Mouse (Mus musculus) adipocyte (in vitro differentiated cells): ENCODE data around the gene Zfp536.
"Not testable (repeated sequence)": the region's sequence is repeated elsewhere in the genome, so short reads cannot be mapped to it uniquely, and the experiment has no call there.

Source experiments
- DNase-seq: peaks from one replicate; pipeline ENCODE4 v3.0.0-alpha.2; 2016; ENCODE audit warnings: low spot score

Zfp536 gene

DNA sequence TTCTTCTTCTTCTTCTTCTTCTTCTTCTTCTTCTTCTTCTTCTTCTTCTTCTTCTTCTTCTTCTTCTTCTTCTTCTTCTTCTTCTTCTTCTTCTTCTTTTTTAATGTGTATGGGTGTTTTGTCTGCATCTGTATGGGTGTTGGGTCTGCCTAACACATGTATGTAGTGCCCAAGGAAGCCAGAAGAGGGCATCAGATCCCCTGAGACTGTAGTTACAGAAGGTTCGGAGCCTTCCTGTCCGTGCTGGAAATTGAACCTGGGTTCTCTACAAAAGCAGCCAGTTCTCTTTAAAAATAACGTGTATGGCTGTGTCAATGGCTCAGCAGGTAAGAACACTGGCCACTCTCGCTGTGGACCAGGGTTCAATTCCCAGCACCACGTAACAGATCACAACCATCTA is 167.0 kb downstream of the Zfp536 start:
- no peak for DNase-seq

DNA sequence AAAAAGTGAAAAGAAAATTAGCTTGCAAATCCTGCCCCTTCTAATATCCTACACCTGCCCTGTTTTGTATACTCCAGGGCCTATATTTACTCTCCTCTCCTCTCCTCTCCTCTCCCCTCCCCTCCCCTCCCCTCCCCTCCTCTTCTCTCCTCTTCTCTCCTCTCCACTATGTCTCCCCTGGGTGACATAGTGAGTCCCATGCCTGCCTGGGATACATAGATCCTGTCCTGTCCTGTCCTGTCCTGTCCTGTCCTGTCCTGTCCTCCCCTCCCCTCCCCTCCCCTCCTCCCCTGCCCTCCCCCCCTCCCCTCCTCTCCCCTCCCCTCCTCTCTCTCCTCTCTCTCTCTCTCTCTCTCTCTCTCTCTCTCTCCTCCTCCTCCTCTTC is 169.9 kb downstream of the Zfp536 start:
- DNase-seq = not testable (repeated sequence)

DNA sequence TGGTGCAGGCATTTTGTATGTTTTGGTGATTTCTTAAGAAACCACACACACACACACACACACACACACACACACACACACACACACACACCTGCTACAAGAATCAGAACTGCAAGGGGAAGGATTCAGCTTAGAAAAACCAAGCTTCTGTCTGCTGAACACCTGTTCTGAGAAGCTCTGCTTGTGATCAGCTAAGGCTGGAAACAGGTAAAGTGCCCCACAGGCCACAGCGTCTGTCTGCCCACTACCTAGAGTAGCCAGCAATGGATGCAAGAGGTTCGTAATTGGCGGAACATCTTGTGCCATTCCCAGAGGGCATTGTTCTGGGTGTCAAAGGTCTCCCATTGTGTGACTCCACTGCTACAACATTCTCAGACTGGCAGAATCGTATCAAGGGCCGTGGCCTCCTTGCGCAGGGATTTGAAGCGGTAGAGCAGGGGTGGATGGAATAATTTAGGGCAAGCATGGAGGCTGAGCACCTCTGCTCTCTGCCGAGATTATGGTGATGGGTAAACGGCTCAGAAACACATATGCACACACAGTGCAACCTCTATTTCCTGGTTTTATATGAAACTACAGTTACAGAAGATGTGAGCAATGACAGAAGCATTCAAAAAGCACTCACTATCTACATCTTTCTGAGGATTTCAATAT is 170.4 kb downstream of the Zfp536 start:
- no peak for DNase-seq

DNA sequence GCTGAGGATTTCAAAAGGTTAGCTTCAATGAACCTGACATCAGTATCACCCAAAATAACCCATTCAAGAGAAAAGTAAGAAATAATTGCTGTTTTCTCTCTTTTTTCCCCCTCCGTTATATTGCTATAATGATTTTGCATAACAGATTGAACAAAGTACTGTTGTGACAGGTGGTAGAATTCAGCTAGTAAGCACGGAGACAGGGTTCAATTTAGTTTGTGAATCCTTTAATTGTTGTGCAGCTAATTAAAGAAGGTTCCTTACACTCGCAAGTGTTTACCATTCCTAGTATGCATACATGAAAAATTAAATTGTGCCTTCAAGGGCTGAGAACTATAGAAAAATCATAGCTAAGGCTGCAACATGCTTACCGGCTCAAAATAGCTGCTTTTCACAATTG is 173.1 kb downstream of the Zfp536 start:
- DNase-seq = no peak

DNA sequence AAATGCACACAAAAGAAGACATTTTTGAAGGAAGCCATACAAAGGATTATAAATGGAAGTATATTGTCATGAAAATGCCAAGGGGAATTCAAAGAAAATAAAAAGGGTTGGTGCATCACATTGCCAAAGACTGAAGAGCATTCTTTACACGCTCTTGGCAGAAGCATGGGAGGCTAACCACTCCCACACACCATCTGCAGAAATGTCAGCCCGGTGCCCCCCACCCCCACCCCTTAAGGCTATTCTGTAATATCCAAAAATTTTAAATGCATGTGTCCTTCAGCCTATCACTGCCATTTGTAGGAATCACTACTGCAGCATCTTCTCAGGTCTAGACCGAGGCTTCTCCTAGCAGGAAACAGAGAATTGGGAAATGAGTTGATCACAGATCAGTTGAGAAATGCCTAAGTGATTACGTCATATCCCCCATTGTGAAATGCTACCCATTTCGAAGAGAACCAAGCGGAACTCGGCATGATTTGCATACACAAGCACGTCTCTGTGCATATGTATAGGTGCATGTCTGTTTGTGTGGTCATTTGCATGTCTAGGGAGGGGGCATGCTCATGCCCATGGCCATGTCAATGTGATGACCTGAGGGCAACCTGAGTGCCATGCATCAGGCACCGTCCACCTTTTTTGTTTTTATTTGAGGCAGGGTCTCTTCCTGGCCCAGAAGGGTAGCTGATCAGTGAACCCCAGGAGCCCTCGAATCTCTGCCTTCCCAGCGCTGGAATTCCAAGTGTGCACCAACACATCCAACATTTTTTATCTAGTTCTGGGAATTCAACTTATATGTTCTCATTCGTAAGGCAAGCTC is 179.0 kb downstream of the Zfp536 start:
- DNase-seq = no peak

DNA sequence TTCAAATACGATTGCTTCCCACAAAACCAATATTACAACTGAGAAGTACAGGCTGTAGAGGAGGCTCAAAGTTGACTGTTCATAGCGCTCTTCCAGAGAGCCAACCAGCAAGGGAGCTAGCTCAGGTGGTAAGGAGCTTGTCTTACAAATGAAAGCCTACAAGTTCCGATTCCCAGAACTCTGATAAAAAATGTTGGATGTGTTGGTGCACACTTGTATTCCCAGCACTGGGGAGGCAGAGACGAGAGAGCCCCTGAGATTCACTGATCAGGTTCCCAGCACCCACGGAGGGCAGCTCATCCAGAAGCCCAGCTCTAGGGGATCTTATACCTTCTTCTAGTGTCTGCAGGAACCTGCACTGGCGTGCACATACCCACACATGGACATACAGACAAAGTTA is 179.9 kb downstream of the Zfp536 start:
- no peak for DNase-seq

DNA sequence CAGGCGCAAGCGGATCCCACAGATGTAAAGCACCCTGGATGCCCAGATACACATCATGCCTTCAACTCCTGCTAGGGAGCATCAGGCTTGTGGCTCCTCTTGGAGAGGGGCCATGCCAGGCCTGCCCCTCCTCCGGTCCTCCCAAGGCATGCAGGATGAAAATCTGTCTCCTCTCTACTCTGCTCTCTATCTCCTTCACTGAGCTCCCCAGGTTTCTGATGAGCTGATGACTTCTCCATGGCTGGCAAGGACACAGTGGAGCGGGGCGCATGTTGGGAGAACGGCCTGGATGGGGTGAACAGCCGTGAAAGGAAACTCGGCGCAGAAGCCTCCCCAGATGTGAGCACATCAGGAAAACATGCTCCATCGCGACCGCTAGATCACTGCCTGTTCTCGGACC is 186.7 kb downstream of the Zfp536 start:
- DNase-seq = no peak

DNA sequence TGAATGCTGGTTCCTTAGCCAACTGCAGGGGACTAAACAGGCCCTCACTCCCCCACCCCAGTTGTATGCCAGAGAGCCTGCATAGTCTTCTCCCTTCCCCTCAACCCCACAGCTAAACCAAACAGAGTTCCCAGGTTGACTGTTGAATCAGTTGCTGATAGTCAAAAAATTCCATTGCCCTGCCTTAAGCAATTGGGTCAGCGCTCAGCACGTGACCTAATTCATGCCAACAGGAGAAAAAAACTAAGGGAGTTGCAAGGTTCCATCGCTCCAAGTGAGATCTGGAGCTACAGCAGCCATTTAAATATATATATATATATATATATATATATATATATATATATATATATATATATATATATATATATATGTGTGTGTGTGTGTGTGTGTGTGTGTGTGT is 192.2 kb downstream of the Zfp536 start:
- DNase-seq = no peak

DNA sequence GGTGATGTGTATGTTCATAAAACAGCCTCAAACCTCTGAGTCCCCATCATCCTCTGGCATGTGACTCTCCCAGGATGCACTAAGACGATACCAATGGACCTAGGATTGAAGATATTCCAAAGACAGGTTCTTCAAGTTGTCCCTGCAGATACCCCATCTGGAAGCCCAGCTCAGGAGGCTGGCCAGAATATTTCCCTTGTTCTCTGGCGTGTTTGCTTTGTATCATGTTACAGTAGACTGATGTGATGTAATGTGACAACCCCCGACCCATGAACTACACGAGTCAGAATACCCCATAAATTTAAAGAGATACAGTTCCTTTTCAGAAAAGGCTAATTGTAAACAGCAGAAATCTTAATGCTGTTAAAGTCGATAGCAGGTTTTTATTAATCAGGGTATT is 192.9 kb downstream of the Zfp536 start:
- DNase-seq = no peak

DNA sequence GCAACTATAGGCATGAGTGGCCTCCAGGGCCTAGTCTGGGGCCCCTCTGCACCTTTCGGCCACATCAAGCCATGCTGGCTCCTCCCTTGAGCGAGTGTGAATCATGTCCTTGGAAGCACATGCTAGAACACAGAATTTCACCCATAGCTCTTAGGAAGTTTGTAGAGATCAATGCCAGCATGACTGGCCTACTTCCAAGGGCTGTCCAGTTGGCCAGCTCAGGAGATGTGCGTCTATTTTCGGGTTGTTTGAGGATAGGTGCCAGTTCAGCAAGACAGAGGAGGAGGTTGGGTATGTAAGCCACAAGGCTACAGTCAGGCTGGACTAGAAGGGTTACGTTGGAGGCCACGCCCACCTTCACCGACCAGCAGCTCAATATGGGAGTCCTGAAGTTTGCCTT is 201.4 kb downstream of the Zfp536 start:
- DNase-seq = no peak

DNA sequence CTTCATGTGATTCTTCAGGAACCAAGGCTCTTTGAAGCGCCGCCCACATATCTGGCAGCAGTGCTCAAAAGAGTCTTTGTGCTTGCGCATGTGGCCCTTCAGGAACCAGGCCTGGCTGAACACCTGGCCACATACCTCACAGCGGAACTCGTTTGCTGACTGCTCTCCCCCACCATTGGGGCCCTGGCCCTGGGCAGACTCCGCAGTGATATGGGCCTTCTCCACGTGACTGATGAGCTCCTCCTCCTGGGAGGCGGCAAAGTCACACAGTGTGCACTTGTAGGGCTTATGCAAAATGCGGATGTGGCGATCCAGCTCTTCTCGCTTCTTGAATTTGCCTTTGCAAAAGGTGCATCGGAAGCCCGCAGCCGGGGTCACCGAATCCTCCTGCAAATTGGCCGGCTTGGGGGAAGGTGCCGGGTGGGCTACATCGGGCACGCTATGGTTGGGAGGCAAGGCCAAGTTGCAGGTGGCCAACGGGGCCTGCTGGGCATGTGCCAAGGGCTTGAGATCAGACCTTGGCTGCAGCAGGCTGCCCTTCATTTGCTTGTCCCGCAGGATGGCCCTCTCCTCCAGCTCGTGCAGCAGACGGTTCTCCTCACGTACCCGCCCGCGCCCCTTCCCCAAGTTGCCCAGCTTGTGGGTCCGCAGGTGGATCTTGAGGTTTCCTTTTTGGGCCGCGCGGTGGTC is 204.5 kb downstream of the Zfp536 start:
- no peak for DNase-seq

DNA sequence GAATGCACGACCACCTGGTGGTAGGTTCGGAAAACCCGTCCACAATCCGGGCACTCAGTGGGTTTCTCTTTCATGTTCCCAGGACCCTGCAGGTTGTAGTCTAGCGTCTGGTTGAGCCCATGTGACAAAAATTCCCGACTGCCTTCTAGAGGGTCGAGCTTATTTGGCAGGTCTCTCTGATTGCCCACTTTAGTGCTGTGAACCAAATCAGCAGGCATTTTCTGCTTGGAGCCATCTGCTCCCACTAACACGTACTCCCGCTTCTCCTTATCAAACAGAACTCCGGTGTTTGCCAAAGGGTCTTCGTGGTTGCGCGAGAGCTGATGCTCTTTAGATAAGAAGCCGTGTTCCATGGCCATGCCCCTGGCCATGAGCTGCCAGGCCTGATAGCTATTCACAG is 205.4 kb downstream of the Zfp536 start:
- no peak for DNase-seq

DNA sequence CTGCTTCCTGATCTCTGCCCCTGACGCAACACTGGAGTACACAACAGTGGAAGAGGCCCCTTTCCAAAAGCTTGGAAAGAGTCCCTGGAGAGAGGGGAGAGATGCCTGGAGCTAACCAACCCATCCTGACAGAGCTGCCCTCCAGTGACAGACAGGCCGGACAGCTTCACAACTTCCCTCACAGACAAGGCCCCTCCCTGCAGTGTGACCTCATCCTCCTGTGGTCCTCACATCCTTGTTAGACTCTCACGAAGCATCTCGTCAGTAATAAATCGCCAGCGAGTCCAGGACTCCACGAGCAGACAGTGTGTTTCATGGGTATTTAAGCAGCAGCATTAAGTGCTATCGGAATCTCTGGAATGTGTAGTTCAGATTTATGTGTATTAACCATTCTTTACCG is 207.4 kb downstream of the Zfp536 start:
- DNase-seq = no peak

DNA sequence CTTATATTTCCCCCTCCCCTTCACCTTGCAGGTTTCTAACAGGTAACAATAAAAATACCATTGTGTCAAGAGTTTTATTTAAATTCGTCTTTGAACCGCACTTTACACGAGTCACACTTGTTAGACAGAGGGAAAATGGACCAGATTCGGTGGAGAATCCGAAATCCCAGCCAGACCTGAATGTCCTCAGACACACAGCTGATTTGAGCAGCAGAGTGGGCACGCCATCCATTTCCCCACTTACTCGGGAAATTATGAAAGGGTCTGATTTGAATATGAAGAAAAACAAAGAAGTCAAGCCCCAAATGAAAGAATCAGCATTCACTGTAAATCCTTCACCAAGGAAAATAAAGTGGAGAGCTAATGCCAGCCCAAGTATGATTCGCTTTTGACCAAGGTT is 208.1 kb downstream of the Zfp536 start:
- DNase-seq = no peak

DNA sequence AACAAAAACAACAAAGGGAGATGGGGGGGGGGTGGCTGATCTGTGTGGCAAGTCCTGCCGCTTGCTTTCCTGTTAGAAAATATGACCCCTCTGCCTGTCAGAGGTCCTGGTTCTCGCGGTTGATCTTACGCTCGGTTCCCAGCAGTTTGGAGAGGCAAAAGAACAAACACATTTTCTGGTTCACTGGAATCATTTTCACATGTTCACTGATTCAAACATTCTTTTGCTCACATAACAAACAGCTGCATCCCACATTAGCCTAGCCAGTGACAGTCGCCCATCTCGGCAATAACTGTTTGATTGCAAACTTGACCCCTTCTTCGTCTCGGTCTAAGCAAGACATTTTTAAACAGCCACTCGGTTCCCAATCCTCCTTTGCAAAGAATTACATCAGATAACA is 208.8 kb downstream of the Zfp536 start:
- no peak for DNase-seq

DNA sequence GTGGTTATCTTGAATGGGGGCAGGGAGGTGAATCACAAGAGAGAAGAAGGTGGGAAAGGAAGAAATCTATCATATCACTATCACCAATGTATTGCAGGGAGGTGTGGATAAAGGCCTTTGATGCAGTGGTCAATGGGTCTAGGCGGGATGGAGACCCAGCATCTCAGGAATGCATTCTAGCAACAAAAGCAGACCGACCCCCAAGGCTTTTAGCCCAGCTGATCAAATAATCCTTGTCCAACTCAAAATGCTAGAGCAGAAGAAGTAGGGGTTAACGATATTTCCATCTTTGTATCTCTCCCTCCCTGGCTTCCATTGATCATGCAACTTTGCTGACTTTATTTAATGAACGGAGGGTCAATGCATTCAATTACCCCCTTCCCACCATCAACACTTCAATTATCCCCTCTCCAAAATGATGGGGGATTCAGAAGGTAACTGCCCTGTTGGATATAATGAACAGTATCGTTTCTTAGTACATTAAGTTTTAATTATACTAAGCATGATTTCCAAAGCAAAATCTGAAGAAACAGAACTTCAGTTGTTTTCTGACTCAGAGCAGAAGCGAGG is 209.5 kb downstream of the Zfp536 start:
- no peak for DNase-seq

DNA sequence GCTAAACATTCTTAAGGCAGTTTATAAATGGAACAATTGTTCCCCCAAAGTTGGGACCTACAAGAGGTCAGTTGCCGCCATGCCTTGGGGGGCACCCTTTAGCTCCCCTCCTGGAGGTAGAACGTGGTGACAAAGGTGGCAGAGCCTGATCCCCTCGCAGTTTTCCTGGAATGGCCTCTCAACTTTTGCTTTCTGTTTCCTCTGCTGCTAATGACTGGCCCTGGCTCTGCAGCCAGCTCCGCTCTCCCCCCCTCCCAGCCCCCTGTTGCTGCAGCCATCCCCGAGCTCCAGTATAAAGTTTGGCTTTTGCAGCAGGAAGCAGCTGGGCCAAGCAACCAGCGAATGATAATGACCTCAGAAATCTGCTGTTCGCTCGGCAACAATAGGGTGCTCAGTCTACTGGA is 210.3 kb downstream of the Zfp536 start:
- no peak for DNase-seq

DNA sequence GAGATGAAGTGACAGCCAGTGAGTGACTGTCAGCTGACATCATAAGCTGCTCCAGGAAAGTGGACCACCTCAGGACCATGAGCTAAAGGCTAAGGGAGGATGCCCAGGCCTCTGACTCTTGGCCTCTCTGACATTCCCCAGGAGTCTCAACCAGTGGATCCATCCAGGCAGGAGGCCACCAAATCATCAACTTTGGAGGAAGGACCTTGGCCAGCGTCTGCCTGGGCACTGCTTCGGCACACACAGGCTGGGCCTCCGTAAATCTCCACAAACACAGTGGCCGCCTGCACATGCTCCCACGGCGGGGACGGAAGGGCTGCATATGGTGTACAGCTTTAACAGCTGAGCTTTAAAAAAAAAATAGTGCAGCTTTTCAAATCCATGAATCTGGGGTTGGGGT is 210.9 kb downstream of the Zfp536 start:
- no peak for DNase-seq

DNA sequence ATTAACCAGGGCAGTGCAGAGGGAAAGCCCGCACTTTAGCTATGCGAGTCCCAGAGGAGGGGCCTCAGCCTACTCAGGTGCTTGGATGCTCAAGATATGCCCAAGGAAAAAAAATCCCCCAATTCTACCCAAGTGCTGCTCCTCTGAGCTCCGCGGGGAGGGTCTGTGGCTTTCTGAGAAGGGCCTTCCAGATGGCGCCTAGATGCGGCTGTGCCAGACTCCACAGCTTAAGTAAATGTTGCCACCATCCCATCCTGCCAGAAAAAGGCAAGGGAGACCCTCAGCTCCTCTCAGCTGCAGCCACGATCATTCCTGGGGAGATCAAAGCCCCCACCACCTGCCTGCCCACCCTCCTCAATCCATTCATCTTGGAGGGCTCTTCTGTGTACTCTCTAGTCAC is 212.9 kb downstream of the Zfp536 start:
- DNase-seq = no peak

DNA sequence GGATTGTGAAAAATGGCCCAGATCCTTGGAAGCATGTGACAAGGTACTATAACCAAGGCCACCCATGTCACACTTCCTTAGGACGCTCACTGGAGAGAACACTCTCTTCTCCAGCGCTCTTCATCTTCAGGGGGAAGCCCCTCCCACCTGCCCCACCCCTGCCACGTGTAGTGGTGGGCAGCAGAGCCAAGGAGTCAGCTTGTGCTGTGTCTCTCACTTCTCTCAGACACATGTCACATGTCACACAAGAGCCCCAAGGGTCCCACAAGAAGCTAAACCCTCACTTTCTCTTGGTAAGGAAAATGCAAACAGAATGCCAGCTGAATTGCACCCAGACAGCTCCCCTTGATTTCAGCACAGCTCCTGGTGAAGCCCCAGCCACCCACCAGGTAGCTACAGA is 213.6 kb downstream of the Zfp536 start:
- DNase-seq = no peak

DNA sequence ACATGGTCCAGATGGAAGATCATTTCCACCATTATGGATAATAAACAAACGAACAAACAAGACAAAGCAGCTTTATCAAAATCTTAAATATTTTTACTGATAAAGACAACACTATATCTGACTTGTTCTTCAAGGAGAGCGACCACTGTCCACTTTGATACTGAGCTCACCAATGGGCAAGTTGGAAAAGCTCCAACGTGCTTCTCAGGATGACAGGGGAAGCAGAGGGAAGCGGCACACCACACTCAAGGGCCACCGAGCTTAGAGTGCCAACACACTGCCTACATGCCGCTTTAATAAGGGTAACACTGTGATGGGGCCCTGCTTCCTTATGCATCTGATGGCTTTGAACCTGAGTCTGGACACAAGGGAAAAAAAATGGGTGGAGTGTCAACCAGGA is 214.1 kb downstream of the Zfp536 start:
- no peak for DNase-seq

DNA sequence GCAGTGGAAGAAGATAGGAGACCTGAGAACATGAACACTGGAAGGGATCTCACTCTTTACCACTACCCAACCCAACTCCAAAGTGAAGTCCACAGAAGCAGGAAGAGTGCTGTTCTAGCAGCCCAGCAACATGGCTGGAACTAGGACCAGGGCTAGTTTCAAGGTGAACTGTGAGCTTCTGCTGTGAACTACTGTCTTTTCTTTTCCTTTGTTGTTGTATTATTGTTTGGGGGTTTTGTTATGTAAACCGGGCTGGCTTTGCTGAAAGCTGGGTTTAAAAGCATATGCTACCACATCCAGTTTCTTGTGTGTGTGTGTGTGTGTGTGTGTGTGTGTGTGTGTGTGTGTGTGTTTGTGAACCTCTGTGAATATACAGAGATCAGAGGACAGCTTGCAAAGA is 216.6 kb downstream of the Zfp536 start:
- no peak for DNase-seq

DNA sequence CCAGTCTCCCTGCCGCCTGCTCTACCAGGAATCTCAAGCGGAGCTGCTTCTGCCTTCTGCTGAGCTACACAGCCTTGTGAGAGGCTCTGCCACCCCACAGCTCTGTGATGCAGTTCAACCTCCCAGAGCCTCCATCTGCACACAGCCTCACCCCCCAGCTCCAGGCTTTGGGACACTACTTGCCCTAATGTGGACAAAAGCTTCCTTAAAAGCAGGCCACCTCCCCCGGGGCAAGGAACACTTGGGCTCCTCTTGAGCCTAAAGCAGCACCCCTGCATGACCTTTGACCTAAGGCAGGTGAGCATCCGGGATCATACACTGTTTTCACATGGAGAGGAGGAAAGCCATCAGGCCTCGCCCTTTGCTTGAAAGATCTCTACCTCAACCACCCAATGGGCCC is 219.0 kb downstream of the Zfp536 start:
- no peak for DNase-seq
